Mouse (Mus musculus) olfactory bulb, adult 2 months (tissue): ENCODE results near the gene Cdk16. TPM values are rescaled to one million over a fixed set of nuclear protein-coding genes. Genes with fewer than 3 reads are reported as not detected.

Experiments
- H3K27ac ChIP-seq: fragments of 200-500 bp; 2 replicates; pipeline ENCODE4 v1.5.1; 2012; ENCODE audit warnings: low read depth, low read length; ENCODE audit not compliant: insufficient read depth
- H3K4me1 ChIP-seq: fragments of 200-500 bp; 2 replicates; pipeline ENCODE4 v1.6.1; 2012; ENCODE audit warnings: low read length; ENCODE audit not compliant: control insufficient read depth, insufficient read depth
- H3K4me3 ChIP-seq: fragments of 200-500 bp; 2 replicates; pipeline ENCODE4 v1.5.1; 2012; ENCODE audit warnings: mild to moderate bottlenecking, low read depth, low read length, moderate library complexity; ENCODE audit not compliant: insufficient read depth
- CTCF ChIP-seq: fragments of 200-500 bp; IDR thresholded peaks from 2 replicates; pipeline ENCODE4 v1.5.1; 2012; ENCODE audit warnings: low read depth, mild to moderate bottlenecking, low read length, moderate library complexity; ENCODE audit not compliant: insufficient read depth
- POLR2A ChIP-seq: fragments of 200-500 bp; IDR thresholded peaks from 2 replicates; pipeline ENCODE4 v1.6.1; 2012; ENCODE audit warnings: mild to moderate bottlenecking, low read depth, low read length, moderate library complexity; ENCODE audit not compliant: insufficient read depth
- WGBS: fragments of 180-500 bp; shearing (Covaris S2); methylation state at CpG from one replicate; pipeline ENCODE4 v1.1.7; 2018; 5-methylcytosine and 5-hydroxymethylcytosine counted together
- polyA plus RNA-seq: library from polyadenylated mRNA; stranded (reverse); fragments of >200 nt; gene quantifications from 2 replicates; pipeline ENCODE4 v1.2.4, GENCODE M21; 2012; ENCODE audit warnings: low replicate concordance; ENCODE audit not compliant: missing spikeins, insufficient read depth, insufficient read length

The Cdk16 gene
- polyA plus RNA-seq = 144 and 846 TPM in 2 replicates

GRCm38 (mm10) chrX:20687519-20688067 lies at the start of gene Cdk16:
TSS of gene Cdk16 (plus strand) at chrX:20687954.
- peak within 1 kb of the TSS; percentile 98 for H3K27ac ChIP-seq
- peak within 1 kb of the TSS; percentile 59 for H3K4me3 ChIP-seq
- no peaks in the 10 kb centered on the region for H3K4me1 ChIP-seq
- no peak for TF ChIP-seq CTCF
- WGBS = 16% methylated on average over 16 of the region's 16 CpGs

DNA sequence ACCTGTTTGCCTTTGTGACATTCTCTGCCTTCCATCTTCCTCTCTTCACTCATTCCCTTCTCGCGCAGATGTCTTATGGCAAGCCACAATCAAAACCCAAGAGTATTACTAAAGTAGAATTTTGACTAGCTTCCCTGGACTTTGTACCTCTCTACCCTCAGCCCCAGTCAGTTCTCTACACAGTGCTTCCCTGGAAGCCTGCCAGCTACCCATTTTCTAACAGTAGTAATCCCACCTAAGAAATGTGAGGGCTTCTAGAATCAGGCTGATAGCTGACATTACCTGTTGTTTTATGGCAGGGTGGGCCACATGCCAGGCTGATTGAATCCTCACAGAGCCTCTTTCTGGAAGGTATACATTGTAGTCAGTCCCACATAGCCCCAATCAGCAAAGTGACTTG lies 49.6 kb upstream of the Cdk16 start:
- no peak for TF ChIP-seq POLR2A
- no peak for TF ChIP-seq CTCF
- H3K4me3 ChIP-seq = no peak overlapping the region
- 0 out of 2 replicates have a peak, but pooled peaks cover 2% of the 10 kb centered on the region for H3K4me1 ChIP-seq
- H3K27ac ChIP-seq = no peak overlapping the region
- 100% methylated on average over 2 of the region's 2 CpGs for WGBS

GRCm38 (mm10) chrX:20644780-20645179 lies 43.0 kb upstream of the Cdk16 start:
- no peaks in the 10 kb centered on the region for H3K4me1 ChIP-seq
- no peak overlapping the region for H3K27ac ChIP-seq
- TF ChIP-seq POLR2A (no peak), CTCF (no peak)
- WGBS = 54% methylated on average over 5 of the region's 5 CpGs
- H3K4me3 ChIP-seq = no peak overlapping the region

DNA sequence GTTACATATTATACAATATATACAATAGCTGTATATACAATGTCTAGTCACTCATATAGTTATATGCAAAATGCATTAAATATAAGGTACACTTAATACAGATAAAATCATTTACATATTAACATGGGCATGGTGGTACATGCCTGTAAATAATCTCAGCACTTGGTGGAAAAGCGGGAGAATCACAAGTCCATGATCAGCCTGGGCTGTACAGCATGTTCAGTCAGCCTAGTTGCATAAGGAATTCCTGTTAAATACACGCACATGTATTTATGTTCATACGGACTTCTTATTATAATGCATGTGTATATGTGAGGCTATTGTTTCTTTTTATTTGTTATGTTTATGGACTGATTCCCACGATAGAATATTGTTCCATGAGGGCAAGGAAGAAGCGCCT lies 30.2 kb upstream of the Cdk16 start:
- WGBS = 21% methylated on average over 5 of the region's 5 CpGs

DNA sequence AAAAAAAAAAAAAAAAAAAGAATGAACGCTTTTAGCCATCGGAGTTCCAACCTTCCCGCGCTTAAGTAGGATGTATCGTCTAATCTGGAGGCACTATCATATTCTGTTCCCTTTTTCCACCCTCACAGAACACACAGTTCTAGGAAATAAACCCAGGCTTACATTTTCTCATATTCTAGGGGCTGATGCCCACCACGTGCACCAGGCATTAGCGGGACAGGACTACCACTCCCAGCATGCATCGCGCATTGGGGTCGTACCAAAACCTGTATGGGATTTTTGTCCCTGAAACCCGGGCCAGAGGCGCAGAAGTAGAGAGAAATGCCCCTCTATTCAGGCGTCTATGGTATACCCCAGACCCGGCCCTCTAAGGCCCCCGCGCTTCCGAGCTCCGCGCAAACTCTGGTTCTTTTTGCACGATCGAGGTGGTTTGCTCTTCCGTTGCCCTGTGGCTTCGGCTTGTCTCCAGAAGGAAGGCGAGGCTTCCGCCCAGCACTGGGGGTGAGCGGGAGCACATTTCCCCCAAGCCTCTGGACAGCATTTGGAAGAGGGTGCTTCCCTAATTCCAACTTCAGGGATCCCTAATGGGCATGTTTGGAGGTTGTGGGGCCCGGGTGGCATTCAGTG lies 29.6 kb upstream of the Cdk16 start, which contains the start of gene Uba1:
Gene Uba1 (plus strand): TSS at position 301 of the 627 bp plus-strand sequence.
- no peak for TF ChIP-seq CTCF
- TF ChIP-seq POLR2A = no peak
- peaks cover 6% of the 10 kb centered on the region; the same call in 1 of the 2 replicates for H3K4me1 ChIP-seq
- H3K4me3 ChIP-seq = peak within 1 kb of the TSS; percentile 61
- WGBS = 21% methylated on average over 27 of the region's 27 CpGs
- no peak within 1 kb of the TSS; the same call in 1 of the 2 replicates for H3K27ac ChIP-seq

More for the DNA sequence above, 30.2 kb upstream of the Cdk16 start:
- no peak overlapping the region for H3K27ac ChIP-seq
- H3K4me1 ChIP-seq = peaks cover 6% of the 10 kb centered on the region; the same call in 1 of the 2 replicates
- no peak overlapping the region for H3K4me3 ChIP-seq
- TF ChIP-seq POLR2A (no peak), CTCF (no peak)

- 16% methylated on average over 24 of the region's 24 CpGs for WGBS
- TF ChIP-seq POLR2A (no peak), CTCF (no peak)
These were observed 28.8 kb upstream of the Cdk16 start for GRCm38 (mm10) chrX:20658891-20659406.

DNA sequence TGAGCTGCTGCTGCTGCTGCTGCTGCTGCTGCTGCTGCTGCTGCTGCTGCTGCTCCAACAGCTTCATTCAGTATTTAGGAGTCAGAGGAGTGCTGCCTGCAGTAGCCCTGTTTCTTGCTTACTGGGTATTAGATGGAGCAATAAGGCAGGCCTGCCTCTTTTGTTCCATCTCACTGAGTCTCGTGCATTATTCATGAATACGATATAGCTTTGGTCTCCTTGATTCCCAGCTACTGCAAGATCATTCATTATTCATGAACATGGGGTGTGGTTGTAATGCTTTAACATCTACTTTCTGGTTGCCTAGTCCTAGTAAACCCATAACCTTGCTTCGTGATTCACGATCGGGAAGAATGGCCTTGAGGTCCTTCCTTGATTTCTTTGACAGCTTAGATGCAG lies 25.4 kb upstream of the Cdk16 start:
- Histone ChIP-seq H3K4me1 (peaks cover 9% of the 10 kb centered on the region; the same call in 1 of the 2 replicates), H3K27ac (no peak overlapping the region), H3K4me3 (no peak overlapping the region)
- WGBS = 27% methylated on average over 5 of the region's 5 CpGs
- TF ChIP-seq CTCF (no peak), POLR2A (no peak)

More at GRCm38 (mm10) chrX:20658891-20659406, 28.8 kb upstream of the Cdk16 start:
- H3K4me1 ChIP-seq = peaks cover 6% of the 10 kb centered on the region; the same call in 1 of the 2 replicates
- H3K27ac ChIP-seq = no peak overlapping the region; the same call in 1 of the 2 replicates
- peak overlapping the region; percentile 61 for H3K4me3 ChIP-seq

GRCm38 (mm10) chrX:20662716-20663443 lies 24.9 kb upstream of the Cdk16 start:
- 13% methylated on average over 28 of the region's 28 CpGs for WGBS
- H3K4me1 ChIP-seq = peaks cover 9% of the 10 kb centered on the region; the same call in 1 of the 2 replicates
- TF ChIP-seq CTCF (no peak), POLR2A (peak; percentile 60; the same call in 1 of the 2 replicates)
- peak overlapping the region; percentile 93 for H3K4me3 ChIP-seq
- H3K27ac ChIP-seq = peak overlapping the region; percentile 95
